Mouse (Mus musculus): ENCODE data around the gene Tmem165.

DNA sequence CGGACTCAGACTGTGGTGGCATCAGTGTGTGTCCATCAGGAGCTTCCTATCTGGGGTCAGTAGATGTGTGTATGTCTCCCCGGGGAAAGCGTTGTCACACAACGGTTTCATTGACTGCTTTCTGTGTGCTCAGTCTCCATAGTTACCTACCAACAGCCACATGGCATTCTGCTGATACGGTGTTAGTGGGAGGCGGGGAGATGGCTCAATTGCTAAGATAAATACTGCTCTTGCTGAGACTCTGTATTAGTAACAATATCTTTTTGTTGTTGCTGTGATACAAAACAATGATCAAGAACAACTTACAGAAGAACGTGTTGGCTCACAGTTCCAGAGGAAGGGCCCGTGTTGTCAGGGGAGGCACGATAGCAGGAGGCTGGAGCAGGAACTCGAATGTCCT, 45.2 kb upstream of the Tmem165 start:
- TF ChIP-seq FLI1 (IDR thresholded peaks at IDR 0.05; ENCODE audit: low read length) = no peak
- TF ChIP-seq GATA1 (IDR thresholded peaks at IDR 0.05; ENCODE audit: borderline replicate concordance, low read length) = no peak

Data from megakaryocyte, embryonic 14.5 days (primary cell).